Mouse (Mus musculus) thymus, adult 2 months (tissue): ENCODE measurements around the gene Slc39a11.

ENCODE experiments used
- CTCF ChIP-seq: fragments of 200-500 bp; IDR thresholded peaks from 2 replicates; pipeline ENCODE4 v1.5.1; 2012; ENCODE audit warnings: mild to moderate bottlenecking, control low read depth, low read length, moderate library complexity, borderline replicate concordance; ENCODE audit not compliant: control insufficient read depth, poor library complexity, insufficient read depth; ENCODE audit errors: extremely low read depth
- POLR2A ChIP-seq: fragments of 200-500 bp; IDR thresholded peaks from 2 replicates; pipeline ENCODE4 v1.6.1; 2012; ENCODE audit warnings: mild to moderate bottlenecking, low read length, control low read depth, moderate library complexity; ENCODE audit not compliant: control insufficient read depth, poor library complexity, insufficient read depth; ENCODE audit errors: extremely low read depth

GRCm38 (mm10) chr11:113656511-113656932 lies 6.6 kb upstream of the Slc39a11 start:
- TF ChIP-seq POLR2A, result no peak
- no peak for TF ChIP-seq CTCF
